Mouse (Mus musculus) limb, embryonic 10.5 days (tissue): ENCODE measurements at regions not wholly inside any gene's neighbourhood (a gene's known extent, or its start where the extent isn't known, plus 50 kb on each side); places are given as distances from the start of the nearest gene placed in this dataset.

ENCODE experiments used
- DNase-seq: peaks from one replicate; pipeline ENCODE4 v3.0.0-alpha.2; 2017; ENCODE audit warnings: low spot score
- H3K27ac ChIP-seq: fragments of 300-500 bp; sonication (generic); 2 replicates; pipeline ENCODE4 v1.5.1; 2016; ENCODE audit warnings: mild to moderate bottlenecking
- H3K27me3 ChIP-seq: fragments of 300-500 bp; sonication (generic); 2 replicates; pipeline ENCODE4 v1.6.1; 2016; ENCODE audit warnings: low read depth, mild to moderate bottlenecking; ENCODE audit not compliant: poor library complexity, severe bottlenecking
- H3K36me3 ChIP-seq: fragments of 300-500 bp; sonication (generic); 2 replicates; pipeline ENCODE4 v1.6.1; 2016; ENCODE audit warnings: mild to moderate bottlenecking, moderate library complexity
- H3K4me1 ChIP-seq: fragments of 300-500 bp; sonication (generic); 2 replicates; pipeline ENCODE4 v1.6.1; 2016
- H3K4me3 ChIP-seq: fragments of 300-500 bp; sonication (generic); 2 replicates; pipeline ENCODE4 v1.5.1; 2016; ENCODE audit warnings: mild to moderate bottlenecking, moderate library complexity
- H3K9me3 ChIP-seq: fragments of 300-500 bp; sonication (generic); replicated peaks from 2 replicates; pipeline ENCODE4 v1.6.1; 2016; ENCODE audit warnings: mild to moderate bottlenecking
- WGBS: fragments of 180-500 bp; shearing (Covaris S2); methylation state at CpG from one replicate; pipeline ENCODE4 v1.1.7; 2016; 5-methylcytosine and 5-hydroxymethylcytosine counted together

DNA sequence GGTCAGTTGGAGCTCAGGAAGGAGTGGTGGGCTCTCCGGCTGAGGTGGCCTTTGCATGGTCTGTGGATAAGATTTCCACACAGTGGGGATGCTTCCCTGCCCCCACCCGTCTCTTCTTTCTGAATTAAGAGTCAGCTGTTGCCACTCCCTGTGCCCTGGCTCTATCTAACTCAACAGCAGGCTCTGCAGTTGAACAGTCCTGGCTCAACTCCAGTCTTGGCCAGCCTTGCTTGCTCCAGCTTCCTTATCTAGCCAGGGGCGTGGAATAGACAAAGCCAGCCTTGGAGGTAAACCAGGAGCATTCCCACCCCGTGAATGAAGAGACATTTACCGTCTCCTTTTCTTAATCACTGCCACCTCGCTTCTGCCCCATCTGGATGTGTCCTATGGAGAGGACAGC, 89.7 kb downstream of the Mn1 start:
- H3K4me3 ChIP-seq, result no peak overlapping the region
- no peaks in the 10 kb centered on the region for H3K36me3 ChIP-seq
- peaks cover 41% of the 10 kb centered on the region for H3K4me1 ChIP-seq
- peak overlapping the region; percentile 66 for H3K27ac ChIP-seq
- 80% methylated on average over 6 of the region's 6 CpGs for WGBS
- H3K27me3 ChIP-seq, result peaks cover 30% of the 10 kb centered on the region
- no peak for DNase-seq
- no peaks in the 10 kb centered on the region for H3K9me3 ChIP-seq

DNA sequence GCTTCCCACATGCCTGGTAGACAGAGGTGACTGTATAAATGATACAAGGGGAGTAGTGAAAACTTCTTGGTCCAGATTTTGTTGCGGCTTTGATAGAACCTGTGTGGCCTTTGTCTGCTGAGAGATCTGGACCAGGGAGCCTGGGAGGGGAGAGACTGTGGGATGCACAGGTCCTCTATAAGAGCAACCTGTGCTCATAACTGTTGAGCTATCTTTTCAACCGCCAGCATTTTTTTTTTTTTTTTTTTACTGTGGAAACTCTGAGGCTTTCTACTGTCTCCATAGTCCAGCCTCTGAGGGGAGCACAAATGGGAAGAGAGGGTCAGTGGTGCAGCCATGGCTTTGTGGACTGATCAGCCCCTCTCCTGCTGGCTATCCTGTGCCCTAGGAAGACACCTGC, 90.2 kb downstream of the Mn1 start:
- peaks cover 35% of the 10 kb centered on the region for H3K27me3 ChIP-seq
- H3K9me3 ChIP-seq, result no peaks in the 10 kb centered on the region
- no peaks in the 10 kb centered on the region for H3K36me3 ChIP-seq
- no peak overlapping the region for H3K27ac ChIP-seq
- peaks cover 46% of the 10 kb centered on the region for H3K4me1 ChIP-seq
- DNase-seq, result no peak
- WGBS, result 90% methylated on average over 2 of the region's 2 CpGs
- H3K4me3 ChIP-seq, result no peak overlapping the region

DNA sequence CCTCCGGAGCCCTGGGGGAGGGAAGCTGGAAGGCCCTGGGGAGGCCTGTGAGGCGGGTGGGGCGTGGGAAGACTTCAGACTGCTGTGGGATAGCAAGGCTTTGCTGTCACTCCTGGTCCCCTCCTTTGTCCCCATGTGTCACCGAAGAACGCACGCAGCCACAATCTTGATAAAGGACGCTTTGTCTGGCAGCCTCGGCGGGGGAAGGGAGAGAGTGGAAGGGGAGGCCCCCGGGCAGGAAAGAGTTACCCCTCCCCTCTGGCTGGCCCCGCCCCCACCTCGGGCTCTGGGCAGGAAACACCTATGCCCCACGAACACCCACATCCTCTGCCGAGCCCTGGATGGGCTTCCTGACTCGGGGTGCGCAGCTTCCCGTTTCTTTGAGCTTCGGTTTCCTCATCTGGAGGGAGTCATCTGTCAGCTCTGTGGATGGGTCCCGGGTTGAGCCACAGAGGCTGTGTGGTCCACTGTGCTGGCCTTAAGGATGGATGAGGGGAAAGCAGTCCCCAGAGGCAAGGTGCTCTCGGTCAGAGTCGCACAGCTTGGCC, 91.9 kb downstream of the Mn1 start:
- 2% methylated on average over 21 of the region's 21 CpGs for WGBS

DNA sequence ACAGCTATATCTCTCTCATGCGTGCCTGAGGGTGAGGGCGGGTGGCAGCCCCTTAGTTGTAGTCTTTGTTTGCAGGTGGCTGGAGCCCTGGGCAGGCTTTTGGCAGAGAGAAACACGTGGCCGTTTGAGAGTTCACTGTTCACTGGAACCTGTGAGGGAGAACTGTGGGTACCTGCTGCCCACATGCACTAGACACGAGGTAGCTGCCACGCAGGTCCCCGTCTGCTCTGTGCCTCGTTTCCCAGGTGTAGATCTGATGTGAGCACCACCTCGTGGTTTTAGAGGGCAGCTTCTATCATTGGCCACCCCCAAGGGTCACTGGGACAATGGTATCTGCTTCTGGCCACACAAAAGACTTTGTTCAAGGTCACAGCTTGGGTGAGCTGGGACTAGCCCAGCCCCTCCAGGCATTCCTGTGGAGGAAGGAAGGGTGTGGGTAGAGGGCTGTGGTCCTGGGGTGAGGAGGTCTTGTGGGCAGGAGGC, 92.5 kb downstream of the Mn1 start:
- peak overlapping the region; percentile 85 for H3K27ac ChIP-seq
- peaks cover 50% of the 10 kb centered on the region for H3K4me1 ChIP-seq
- peak; percentile 52 for DNase-seq
- H3K36me3 ChIP-seq, result no peaks in the 10 kb centered on the region
- WGBS, result 13% methylated on average over 9 of the region's 9 CpGs
- peak overlapping the region; percentile 45 for H3K4me3 ChIP-seq
- H3K9me3 ChIP-seq, result no peaks in the 10 kb centered on the region
- H3K27me3 ChIP-seq, result peaks cover 47% of the 10 kb centered on the region

More for the DNA sequence above, 91.9 kb downstream of the Mn1 start:
- Histone ChIP-seq H3K4me3 (peak overlapping the region; percentile 45), H3K27ac (peak overlapping the region; percentile 85), H3K9me3 (no peaks in the 10 kb centered on the region), H3K36me3 (no peaks in the 10 kb centered on the region), H3K27me3 (peaks cover 49% of the 10 kb centered on the region), H3K4me1 (peaks cover 50% of the 10 kb centered on the region)
- peak; percentile 82 for DNase-seq

DNA sequence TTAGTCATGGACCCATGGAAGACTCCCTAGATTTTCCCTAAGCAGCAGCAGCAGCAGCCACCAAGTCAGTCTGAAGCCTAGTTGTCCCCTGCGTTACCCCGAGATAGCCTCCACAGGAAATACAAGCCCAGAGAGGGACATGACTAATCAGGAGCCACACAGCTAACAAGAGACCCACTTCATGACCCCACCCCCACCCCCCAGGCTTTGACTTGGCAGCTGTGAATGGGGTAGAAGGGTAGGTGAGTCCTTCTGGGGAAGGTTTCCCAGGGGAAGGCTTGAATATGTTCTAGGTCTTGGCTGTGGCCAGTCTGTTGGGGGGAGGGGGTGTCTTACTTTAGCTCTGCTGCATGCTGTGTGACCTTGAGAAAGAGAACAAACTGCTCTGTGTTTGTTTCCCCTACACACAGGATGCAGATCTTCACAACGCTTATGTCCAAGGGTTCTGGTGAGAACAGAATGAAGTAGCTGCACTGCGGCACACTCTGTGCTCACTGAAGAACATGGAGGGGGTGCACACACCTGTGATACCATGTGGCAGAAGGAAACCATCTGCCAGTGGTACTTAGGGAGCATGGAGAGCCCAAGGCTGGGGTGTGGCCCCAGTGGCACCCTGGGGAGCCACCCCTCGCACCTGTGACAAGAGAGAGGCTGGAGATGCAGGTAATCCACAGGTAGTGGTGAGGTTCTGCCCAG, 93.2 kb downstream of the Mn1 start:
- Histone ChIP-seq H3K27me3 (peaks cover 52% of the 10 kb centered on the region), H3K27ac (peak overlapping the region; percentile 85), H3K9me3 (no peaks in the 10 kb centered on the region), H3K4me3 (0 out of 2 replicates have a peak overlapping the region, but pooled peaks have one; percentile 45), H3K36me3 (no peaks in the 10 kb centered on the region), H3K4me1 (peaks cover 50% of the 10 kb centered on the region)
- DNase-seq, result no peak
- 66% methylated on average over 5 of the region's 5 CpGs for WGBS

DNA sequence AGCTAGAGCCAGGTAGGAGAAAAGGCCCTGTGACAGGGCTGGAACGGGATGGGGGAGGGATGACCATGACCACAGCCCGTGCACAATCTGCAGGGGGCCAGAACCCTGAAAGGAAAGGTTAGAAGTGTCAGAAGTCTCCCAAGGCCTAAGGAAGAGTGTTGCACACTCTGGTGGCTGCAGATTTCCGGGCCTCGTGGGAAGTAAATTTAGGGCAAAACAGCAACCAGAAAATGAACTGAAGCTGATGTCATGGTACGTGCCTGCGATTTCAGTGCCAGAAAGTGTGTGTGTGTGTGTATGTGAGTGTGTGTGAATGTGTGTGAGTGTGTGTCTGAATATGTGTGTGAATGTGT, 93.7 kb downstream of the Mn1 start:
- Histone ChIP-seq H3K4me3 (no peak overlapping the region), H3K27ac (0 out of 2 replicates have a peak overlapping the region, but pooled peaks have one; percentile 27), H3K9me3 (no peaks in the 10 kb centered on the region), H3K27me3 (peaks cover 53% of the 10 kb centered on the region), H3K4me1 (peaks cover 49% of the 10 kb centered on the region), H3K36me3 (no peaks in the 10 kb centered on the region)
- DNase-seq, result no peak
- 76% methylated on average over 6 of the region's 6 CpGs for WGBS

DNA sequence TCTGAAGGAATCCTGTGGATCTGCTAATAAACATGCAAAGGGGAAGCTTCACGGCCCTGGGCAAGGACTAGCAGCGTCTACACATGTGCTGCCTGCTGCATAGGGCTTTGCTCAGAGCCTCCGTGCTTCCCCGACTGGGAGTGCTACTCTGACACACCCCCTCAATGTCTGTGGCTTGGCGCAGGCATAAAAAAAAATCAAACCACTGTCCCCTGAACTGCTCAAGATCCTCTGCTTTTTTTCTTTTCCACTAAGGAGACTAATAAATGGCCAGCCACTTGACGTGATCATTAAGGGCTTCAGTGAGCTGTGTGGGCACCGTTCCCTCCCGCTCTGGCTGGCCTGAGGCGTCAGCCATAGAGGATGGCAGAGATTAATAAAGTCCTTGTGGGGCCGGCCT, 94.8 kb downstream of the Mn1 start:
- H3K4me3 ChIP-seq, result no peak overlapping the region
- no peaks in the 10 kb centered on the region for H3K9me3 ChIP-seq
- no peak for DNase-seq
- 31% methylated on average over 10 of the region's 10 CpGs for WGBS
- no peak overlapping the region for H3K27ac ChIP-seq
- H3K27me3 ChIP-seq, result peaks cover 51% of the 10 kb centered on the region
- H3K4me1 ChIP-seq, result peaks cover 38% of the 10 kb centered on the region
- H3K36me3 ChIP-seq, result no peaks in the 10 kb centered on the region

DNA sequence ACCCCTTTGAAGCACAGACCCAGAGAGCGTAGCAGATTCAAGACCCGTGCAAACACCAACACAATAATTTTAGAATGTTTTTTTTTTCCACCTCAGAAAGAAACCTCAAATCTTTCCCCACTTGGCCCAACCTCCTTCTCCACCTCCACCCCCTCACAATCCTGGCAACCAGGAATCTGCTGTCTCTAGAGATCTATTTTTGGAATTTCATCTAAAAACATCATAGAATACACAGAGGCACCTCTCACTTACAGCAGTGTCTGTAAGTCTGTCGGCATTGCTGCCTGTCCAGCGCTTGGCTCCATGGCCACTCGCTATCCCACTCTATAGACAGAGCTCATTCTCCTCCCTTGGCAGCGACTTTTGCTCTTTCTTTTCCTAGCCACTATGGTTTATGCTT, 96.8 kb downstream of the Mn1 start:
- Histone ChIP-seq H3K27ac (no peak overlapping the region), H3K9me3 (no peaks in the 10 kb centered on the region), H3K27me3 (peaks cover 53% of the 10 kb centered on the region), H3K4me3 (no peak overlapping the region), H3K4me1 (peaks cover 31% of the 10 kb centered on the region), H3K36me3 (no peaks in the 10 kb centered on the region)
- no peak for DNase-seq
- 89% methylated on average over 6 of the region's 6 CpGs for WGBS

DNA sequence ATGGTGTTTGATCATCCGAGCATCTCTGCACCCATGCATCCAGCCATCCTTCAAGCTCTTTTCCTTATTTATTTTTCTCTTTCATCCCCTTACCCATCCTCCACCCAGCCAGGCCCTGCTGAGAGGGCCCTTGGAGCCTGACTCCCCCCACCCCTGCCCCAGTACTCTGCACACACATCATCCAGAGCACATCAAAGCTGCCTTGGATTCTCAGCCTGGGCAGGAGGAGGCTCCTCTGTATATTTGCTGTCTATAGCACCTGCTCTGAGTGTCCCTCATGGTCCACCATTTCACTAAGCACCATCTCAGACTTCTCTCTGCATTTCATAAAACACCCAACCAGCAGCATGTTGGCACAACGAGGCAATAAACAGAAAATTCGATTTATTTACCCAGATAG, 101.9 kb downstream of the Mn1 start:
- WGBS, result 82% methylated on average over 3 of the region's 3 CpGs
- Histone ChIP-seq H3K4me3 (no peak overlapping the region), H3K36me3 (no peaks in the 10 kb centered on the region), H3K9me3 (no peaks in the 10 kb centered on the region), H3K27me3 (peaks cover 18% of the 10 kb centered on the region; the same call in 1 of the 2 replicates), H3K4me1 (peaks cover 29% of the 10 kb centered on the region), H3K27ac (no peak overlapping the region)
- DNase-seq, result no peak

DNA sequence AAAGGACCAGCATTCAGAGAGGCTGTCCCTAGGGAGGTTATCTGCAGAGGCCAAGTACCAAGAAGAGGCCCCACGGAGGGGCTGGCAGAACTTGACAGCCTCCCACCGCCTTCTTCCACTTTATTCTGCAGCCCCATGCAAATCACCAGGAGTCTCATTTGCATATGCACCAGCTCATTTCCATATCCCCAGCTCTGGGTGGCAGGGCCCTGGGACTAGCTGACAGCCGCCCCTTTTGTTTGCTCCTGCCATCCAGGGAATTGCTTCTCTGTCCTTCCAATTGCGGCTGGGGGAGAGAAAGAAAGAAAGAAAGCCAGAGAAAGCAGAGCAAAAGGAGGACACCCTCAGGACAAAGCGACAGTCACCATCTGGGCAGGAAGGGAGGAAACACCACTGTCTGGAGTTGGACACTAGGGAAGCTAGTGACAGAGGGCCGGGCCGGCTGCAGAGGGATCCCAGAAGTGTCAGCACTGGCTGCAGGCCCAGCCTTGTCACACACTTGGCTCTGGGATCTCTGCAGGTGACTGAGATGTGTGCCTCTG, 102.4 kb downstream of the Mn1 start:
- H3K27me3 ChIP-seq, result peaks cover 18% of the 10 kb centered on the region; the same call in 1 of the 2 replicates
- no peaks in the 10 kb centered on the region for H3K36me3 ChIP-seq
- H3K4me1 ChIP-seq, result peaks cover 29% of the 10 kb centered on the region
- 23% methylated on average over 7 of the region's 7 CpGs for WGBS
- no peaks in the 10 kb centered on the region for H3K9me3 ChIP-seq
- no peak for DNase-seq
- H3K4me3 ChIP-seq, result no peak overlapping the region
- H3K27ac ChIP-seq, result no peak overlapping the region

DNA sequence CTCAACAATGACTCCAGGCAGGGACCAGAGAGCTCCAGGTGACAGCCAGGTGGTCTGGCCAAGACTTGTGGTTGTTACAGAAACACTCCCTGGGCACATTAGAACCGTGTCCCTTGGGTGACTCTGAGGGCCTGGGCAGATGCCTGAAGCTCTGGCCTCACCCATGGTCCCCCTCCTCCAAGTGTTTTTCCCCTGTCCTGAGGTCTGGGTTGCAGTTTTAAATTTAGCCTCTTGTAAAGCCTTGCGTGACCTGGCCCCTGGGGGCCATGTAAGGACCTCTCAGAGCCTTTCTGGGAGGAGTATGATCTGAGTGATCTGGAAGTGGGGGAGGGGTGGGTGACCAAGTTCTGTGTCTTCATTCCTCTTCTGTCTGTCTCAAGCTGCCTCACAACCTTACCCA, 104.7 kb downstream of the Mn1 start:
- Histone ChIP-seq H3K4me1 (peaks cover 31% of the 10 kb centered on the region), H3K4me3 (no peak overlapping the region), H3K9me3 (no peaks in the 10 kb centered on the region), H3K36me3 (no peaks in the 10 kb centered on the region), H3K27ac (peak overlapping the region; percentile 42), H3K27me3 (peaks cover 28% of the 10 kb centered on the region)
- 77% methylated on average over 2 of the region's 2 CpGs for WGBS
- no peak for DNase-seq

DNA sequence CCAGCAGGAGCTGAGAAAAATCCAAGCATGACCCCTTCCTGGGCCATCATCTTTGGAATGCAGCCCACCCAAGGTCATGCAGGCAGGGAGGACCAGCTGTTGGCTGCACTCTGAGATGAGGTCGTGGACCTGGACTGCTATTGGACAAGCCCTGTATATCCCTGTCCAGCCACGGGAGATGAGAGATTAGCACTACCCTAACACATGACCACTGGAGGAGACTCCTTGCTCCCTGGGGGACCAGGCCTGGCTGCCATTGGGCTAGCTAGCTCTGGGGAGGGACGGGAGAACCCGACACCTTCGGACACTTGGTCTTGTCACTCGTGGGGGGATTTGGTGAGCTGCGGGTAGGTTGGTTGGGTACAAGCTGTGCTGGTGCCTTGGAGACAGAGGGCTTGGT, 105.4 kb downstream of the Mn1 start:
- no peak for DNase-seq
- Histone ChIP-seq H3K9me3 (no peaks in the 10 kb centered on the region), H3K36me3 (no peaks in the 10 kb centered on the region), H3K4me3 (no peak overlapping the region), H3K4me1 (peaks cover 36% of the 10 kb centered on the region), H3K27me3 (peaks cover 36% of the 10 kb centered on the region), H3K27ac (no peak overlapping the region)
- 49% methylated on average over 7 of the region's 7 CpGs for WGBS

DNA sequence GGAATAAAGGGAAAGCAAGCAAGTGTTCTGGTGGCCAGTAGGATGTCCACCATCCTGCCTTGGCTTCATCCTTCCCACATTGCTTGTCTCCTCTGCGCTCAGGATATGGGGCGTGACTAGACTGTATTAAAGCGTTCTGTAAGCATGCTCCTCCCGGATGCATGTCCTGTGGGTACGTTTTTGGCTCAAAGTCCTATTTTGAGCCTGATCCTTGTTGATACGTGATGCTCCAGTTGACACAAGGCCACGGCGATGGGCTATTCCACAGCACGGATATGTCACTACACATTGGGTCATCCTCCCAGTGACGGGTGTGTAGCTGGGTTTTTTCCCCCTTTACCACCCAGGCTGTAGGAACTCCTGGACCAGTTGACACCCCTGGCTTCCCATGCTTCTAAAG, 110.6 kb downstream of the Mn1 start:
- Histone ChIP-seq H3K27me3 (peaks cover 73% of the 10 kb centered on the region), H3K27ac (0 out of 2 replicates have a peak overlapping the region, but pooled peaks have one; percentile 85)
- 87% methylated on average over 10 of the region's 10 CpGs for WGBS

More for the DNA sequence above, 110.6 kb downstream of the Mn1 start:
- DNase-seq, result no peak
- peaks cover 59% of the 10 kb centered on the region for H3K4me1 ChIP-seq
- H3K4me3 ChIP-seq, result no peak overlapping the region
- H3K9me3 ChIP-seq, result no peaks in the 10 kb centered on the region
- H3K36me3 ChIP-seq, result no peaks in the 10 kb centered on the region
